Mouse (Mus musculus) MEL (cell line): ENCODE results near the gene En2.

ENCODE experiments used
- CTCF ChIP-seq, 3 experiments: IDR thresholded peaks in 2 of 3; conservative IDR thresholded peaks in 1 of 3; 2 replicates each; pipeline ENCODE4 v1.5.1; 2011 to 2012; ENCODE audit warnings: low read length in 3 of 3, low read depth in 2 of 3, mild to moderate bottlenecking in 2 of 3, improper control_type of control experiment in 1 of 3, inconsistent platforms in 1 of 3, mixed read lengths in 1 of 3, moderate library complexity in 1 of 3; ENCODE audit not compliant: control insufficient read depth in 1 of 3, insufficient read depth in 1 of 3, poor library complexity in 1 of 3, severe bottlenecking in 1 of 3
- MAX ChIP-seq: IDR thresholded peaks from 2 replicates; pipeline ENCODE4 v1.6.1; 2011; ENCODE audit warnings: low read length, improper control_type of control experiment
- MEF2A ChIP-seq: IDR thresholded peaks from 2 replicates; pipeline ENCODE4 v1.6.1; 2014; ENCODE audit warnings: low read depth, mild to moderate bottlenecking, inconsistent platforms, low read length, improper control_type of control experiment; ENCODE audit not compliant: poor library complexity, insufficient replicate concordance, severe bottlenecking; ENCODE audit errors: extremely low read depth
- POLR2A ChIP-seq, 2 experiments: IDR thresholded peaks; 2 replicates each; pipeline ENCODE4 v1.6.1; 2011 to 2012; ENCODE audit warnings: low read length in 2 of 2, mild to moderate bottlenecking in 2 of 2, control low read depth in 1 of 2, improper control_type of control experiment in 1 of 2, low read depth in 1 of 2, moderate library complexity in 1 of 2; ENCODE audit not compliant: control insufficient read depth in 1 of 2, insufficient read depth in 1 of 2, poor library complexity in 1 of 2
- TCF12 ChIP-seq: IDR thresholded peaks from 2 replicates; pipeline ENCODE4 v1.6.1; 2014; ENCODE audit warnings: low read depth, mild to moderate bottlenecking, inconsistent platforms, low read length, improper control_type of control experiment, moderate library complexity
- USF2 ChIP-seq, 2 experiments: IDR thresholded peaks; 2 replicates each; pipeline ENCODE4 v1.6.1; 2011 to 2012; ENCODE audit warnings: improper control_type of control experiment in 2 of 2, low read length in 2 of 2, borderline replicate concordance in 1 of 2, inconsistent platforms in 1 of 2, low read depth in 1 of 2, mild to moderate bottlenecking in 1 of 2; ENCODE audit not compliant: insufficient read depth in 1 of 2
- ZMIZ1 ChIP-seq: IDR thresholded peaks from 2 replicates; pipeline ENCODE4 v1.6.1; 2012; ENCODE audit warnings: low read depth, mild to moderate bottlenecking, inconsistent platforms, low read length, improper control_type of control experiment, moderate library complexity

DNA sequence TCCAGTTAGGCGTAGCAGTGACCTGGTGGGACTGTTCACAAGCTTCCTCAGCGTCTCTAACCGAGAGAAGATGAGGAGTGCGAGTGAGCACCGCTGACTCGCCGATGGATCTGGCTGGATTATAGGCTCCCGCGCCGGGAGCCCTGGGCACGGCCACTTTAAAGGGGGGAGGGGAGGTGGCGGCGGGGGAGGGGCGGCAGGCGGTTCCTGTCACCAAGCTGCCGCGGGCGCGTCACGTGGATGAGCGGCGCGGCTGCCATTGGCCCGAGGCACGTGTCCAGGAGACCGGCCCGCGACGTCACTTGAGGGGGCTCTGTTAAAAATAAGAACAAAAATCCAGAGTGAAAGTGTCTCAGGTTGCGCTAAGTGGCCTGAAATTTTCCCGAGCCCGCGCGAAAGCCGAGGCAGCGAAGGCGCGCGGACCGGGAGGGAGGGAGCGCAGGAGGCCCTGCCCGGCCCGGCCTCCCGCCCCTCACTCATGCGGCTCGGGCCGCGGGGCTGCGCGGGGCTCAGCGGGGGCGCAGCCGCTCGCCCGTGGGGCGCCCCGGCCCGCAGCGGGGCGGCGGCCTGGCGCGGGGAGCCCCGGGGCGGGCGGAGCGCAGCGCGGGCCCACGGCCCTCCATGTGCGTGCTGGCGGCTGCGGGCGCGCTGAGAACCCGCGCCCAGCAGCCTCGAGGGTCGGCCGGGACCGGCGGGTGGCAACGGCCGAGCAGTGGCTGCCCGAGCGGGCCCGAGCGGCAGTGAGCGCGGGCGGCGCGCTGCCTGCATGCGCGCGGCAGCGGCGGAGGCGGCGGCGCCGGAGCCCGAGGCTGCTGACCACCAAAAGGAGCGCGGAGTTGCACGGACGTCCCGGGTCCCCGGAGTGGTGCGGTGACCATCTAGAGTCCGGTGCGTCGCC lies at the start of gene En2:
- TF ChIP-seq MAX (no peak), CTCF (IDR thresholded peaks at IDR 0.05 in 2 of 3, conservative IDR thresholded peaks at IDR 0.05 in 1 of 3; ENCODE audit: control insufficient read depth in 1 of 3, insufficient read depth in 1 of 3, low read depth in 2 of 3, low read length in 3 of 3, poor library complexity in 1 of 3, severe bottlenecking in 1 of 3) (no peak), ZMIZ1 (no peak), TCF12 (no peak), POLR2A (IDR thresholded peaks at IDR 0.05; ENCODE audit: control insufficient read depth in 1 of 2, insufficient read depth in 1 of 2, low read depth in 1 of 2, low read length in 2 of 2, poor library complexity in 1 of 2) (no peak), USF2 (IDR thresholded peaks at IDR 0.05; ENCODE audit: borderline replicate concordance in 1 of 2, insufficient read depth in 1 of 2, low read depth in 1 of 2, low read length in 2 of 2) (no peak), MEF2A (no peak)
